Mouse (Mus musculus) neural tube, embryonic 15.5 days (tissue): ENCODE results near the gene Aloxe3. TPM values are rescaled to one million over a fixed set of nuclear protein-coding genes. Genes with fewer than 3 reads are reported as not detected.
"Not testable (repeated sequence)": the region's sequence is repeated elsewhere in the genome, so short reads cannot be mapped to it uniquely, and the experiment has no call there.

Experiments used
- ATAC-seq: fragments of 200-750 bp; cut with Nextera tagmentation; 2 replicates; pipeline ENCODE4 v1.8.0; 2017; ENCODE audit warnings: mild to moderate bottlenecking, moderate TSS enrichment, moderate library complexity; ENCODE audit not compliant: low FRiP score
- H3K27ac ChIP-seq: fragments of 300-500 bp; sonication (generic); replicated peaks from 2 replicates; pipeline ENCODE4 v1.5.1; 2015; ENCODE audit warnings: mild to moderate bottlenecking, inconsistent platforms
- H3K27me3 ChIP-seq: fragments of 300-500 bp; sonication (generic); replicated peaks from 2 replicates; pipeline ENCODE4 v1.6.1; 2015; ENCODE audit warnings: inconsistent platforms
- H3K36me3 ChIP-seq: fragments of 300-500 bp; sonication (generic); 2 replicates; pipeline ENCODE4 v1.6.1; 2015; ENCODE audit warnings: inconsistent platforms
- H3K4me1 ChIP-seq: fragments of 300-500 bp; sonication (generic); 2 replicates; pipeline ENCODE4 v1.6.1; 2015; ENCODE audit warnings: inconsistent platforms
- H3K4me2 ChIP-seq: fragments of 300-500 bp; sonication (generic); 2 replicates; pipeline ENCODE4 v1.6.1; 2015; ENCODE audit warnings: inconsistent platforms, mild to moderate bottlenecking, moderate library complexity
- H3K4me3 ChIP-seq: fragments of 300-500 bp; sonication (generic); replicated peaks from 2 replicates; pipeline ENCODE4 v1.5.1; 2015; ENCODE audit warnings: mild to moderate bottlenecking, inconsistent platforms
- H3K9ac ChIP-seq: fragments of 300-500 bp; sonication (generic); replicated peaks from 2 replicates; pipeline ENCODE4 v1.6.1; 2015; ENCODE audit warnings: mild to moderate bottlenecking, inconsistent platforms
- H3K9me3 ChIP-seq: fragments of 300-500 bp; sonication (generic); replicated peaks from 2 replicates; pipeline ENCODE4 v1.6.1; 2016; ENCODE audit warnings: inconsistent platforms
- WGBS: fragments of 180-500 bp; shearing (Covaris S2); methylation state at CpG from one replicate; pipeline ENCODE4 v1.1.7; 2015; ENCODE audit warnings: mixed read lengths; 5-methylcytosine and 5-hydroxymethylcytosine counted together
- polyA plus RNA-seq: library from polyadenylated mRNA; unstranded; fragments of >200 nt; fragmentation: Nextera tagmentation; extraction: Ambion mirVana; gene quantifications from 2 replicates; pipeline ENCODE4 v1.2.1, GENCODE M21; 2015

Aloxe3 gene
- polyA plus RNA-seq, 1 experiment from 2014 or later = 6.1 TPM

DNA sequence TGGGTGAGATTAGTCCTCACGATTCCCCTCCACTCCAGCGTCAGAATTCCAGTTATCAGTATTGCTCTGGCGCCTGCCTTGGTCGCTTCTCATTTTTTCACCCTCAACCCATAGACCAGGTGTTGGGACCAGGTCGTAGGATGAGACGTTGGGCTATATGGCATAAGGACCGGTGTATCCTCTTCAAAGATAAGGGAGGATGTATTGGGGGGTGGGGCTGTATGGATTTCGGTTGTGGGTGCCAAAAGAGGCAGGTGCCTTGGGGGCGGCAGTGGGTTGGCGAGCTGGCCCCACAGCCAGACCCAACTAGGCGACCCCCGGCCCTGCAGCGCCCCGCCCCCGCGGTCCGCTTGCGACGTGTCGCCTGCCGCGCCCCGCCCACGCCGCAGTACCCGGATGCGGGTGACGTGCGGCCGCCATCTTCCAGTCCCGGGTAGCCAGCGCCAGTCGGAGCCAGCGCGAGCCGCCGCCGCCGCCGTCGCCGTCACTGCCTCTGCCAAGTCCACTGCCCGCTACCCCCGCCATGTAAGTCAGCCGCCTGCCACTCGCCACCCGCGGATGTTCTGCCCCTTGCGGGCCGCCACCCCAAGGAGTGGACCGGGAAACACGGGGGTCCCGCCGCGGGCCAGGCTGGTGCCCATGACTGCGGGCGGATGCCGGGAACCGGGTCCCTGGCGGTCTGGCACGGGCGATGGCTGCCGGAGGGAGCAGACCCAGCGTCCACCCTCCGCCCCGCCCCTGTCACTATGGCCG is 37.4 kb upstream of the Aloxe3 start, which contains the start of gene Vamp2:
Gene Vamp2 (plus strand): TSS at position 388 of the 753 bp plus-strand sequence.
- H3K9ac ChIP-seq = peak within 1 kb of the TSS; percentile 100
- peaks cover 47% of the 10 kb centered on the region for H3K4me1 ChIP-seq
- no peaks in the 10 kb centered on the region for H3K27me3 ChIP-seq
- under 1% methylated on average over 59 of the region's 67 CpGs for WGBS
- peaks cover 29% of the 10 kb centered on the region for H3K36me3 ChIP-seq
- peak; percentile 89 for ATAC-seq
- H3K9me3 ChIP-seq = no peaks in the 10 kb centered on the region
- peak within 1 kb of the TSS; percentile 95 for H3K27ac ChIP-seq
- H3K4me2 ChIP-seq = peak within 1 kb of the TSS; percentile 94
- H3K4me3 ChIP-seq = peak within 1 kb of the TSS; percentile 72

DNA sequence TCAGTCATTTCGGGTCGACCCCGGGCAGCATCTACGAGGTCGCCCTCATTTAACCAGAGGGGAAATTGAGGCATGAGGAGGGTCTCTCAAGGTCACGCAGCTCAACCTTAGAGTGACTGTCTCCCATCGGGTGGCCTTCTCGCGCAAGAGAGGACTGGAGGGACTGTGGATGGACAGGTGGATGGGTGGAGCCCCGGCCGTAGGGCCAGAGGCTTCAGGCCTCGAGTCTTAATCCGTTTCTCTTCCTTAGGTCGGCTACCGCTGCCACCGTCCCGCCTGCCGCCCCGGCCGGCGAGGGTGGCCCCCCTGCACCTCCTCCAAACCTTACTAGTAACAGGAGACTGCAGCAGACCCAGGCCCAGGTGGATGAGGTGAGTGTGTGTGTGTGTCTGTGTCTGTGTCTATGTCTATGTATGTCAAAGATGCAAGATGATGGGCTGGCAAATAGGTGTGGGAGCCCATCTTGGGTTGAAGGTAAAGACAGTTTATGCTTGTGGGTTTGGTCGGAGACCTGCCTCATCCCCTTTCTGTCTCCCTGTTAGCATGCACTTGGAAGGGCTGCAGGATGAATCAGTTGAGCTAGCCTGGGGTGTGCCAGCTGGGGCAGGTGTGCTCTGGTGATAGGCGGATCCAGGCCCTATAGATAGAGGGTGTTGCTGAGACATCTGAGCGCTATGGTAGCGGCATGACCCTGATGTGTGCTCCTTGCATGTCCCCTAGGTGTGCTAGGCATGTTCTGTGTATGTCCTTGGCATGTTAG is 36.7 kb upstream of the Aloxe3 start:
- Histone ChIP-seq H3K9ac (peak overlapping the region; percentile 100), H3K27me3 (no peaks in the 10 kb centered on the region), H3K9me3 (no peaks in the 10 kb centered on the region), H3K36me3 (peaks cover 29% of the 10 kb centered on the region), H3K4me1 (peaks cover 49% of the 10 kb centered on the region), H3K4me3 (peak overlapping the region; percentile 72), H3K4me2 (peak overlapping the region; percentile 94), H3K27ac (peak overlapping the region; percentile 95)
- peak; percentile 17; the same call in 1 of the 2 replicates for ATAC-seq
- WGBS = 10% methylated on average over 25 of the region's 25 CpGs

DNA sequence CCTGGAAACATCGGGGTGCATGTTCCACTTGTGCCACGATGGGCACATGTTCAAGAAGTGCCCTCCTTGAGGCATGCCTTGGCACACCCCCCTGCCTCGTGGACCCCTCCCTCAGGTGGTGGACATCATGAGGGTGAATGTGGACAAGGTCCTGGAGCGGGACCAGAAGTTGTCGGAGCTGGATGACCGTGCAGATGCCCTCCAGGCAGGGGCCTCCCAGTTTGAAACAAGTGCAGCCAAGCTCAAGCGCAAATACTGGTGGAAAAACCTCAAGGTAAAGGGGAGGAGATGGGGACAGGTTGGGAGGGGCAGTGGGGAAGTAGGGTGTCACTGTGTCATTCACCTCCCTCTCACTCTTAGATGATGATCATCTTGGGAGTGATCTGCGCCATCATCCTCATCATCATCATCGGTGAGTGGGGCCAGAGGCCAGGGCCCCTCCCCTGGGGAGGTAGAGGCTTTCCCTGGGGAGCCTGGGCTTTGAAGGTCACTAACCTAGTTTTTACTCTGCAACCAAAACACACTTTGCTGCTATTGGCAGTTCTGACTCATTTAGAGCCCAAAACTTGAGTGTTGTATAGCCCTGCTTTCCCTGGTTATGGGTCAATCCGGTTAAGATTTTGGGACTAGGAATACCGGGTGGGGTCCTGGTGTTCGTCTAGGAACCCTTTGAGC is 35.9 kb upstream of the Aloxe3 start:
- peak overlapping the region; percentile 94 for H3K4me2 ChIP-seq
- H3K4me1 ChIP-seq = peaks cover 55% of the 10 kb centered on the region
- H3K9me3 ChIP-seq = no peaks in the 10 kb centered on the region
- H3K9ac ChIP-seq = peak overlapping the region; percentile 100
- H3K27ac ChIP-seq = peak overlapping the region; percentile 95
- no peak for ATAC-seq
- WGBS = 88% methylated on average over 12 of the region's 12 CpGs
- H3K4me3 ChIP-seq = peak overlapping the region; percentile 72
- peaks cover 29% of the 10 kb centered on the region for H3K36me3 ChIP-seq
- no peaks in the 10 kb centered on the region for H3K27me3 ChIP-seq

DNA sequence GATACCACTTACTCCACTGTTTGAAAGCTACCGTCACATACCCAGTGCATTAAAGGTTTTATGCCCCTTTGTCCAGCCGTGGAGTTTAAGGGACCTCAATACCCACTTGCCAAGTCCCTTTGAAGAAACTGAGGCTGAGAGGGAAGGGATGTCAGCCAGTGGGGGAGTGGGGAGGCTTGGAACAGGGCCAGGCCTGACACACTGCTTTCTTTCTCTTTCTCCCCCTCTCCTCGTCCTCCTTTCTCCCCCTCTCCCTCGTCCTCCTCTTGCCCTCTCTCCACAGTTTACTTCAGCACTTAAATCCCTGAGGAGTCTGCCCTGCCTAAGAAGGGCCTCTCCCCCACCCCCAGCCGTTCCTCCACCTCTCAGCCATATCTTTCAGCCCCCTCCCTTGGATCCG is 35.3 kb upstream of the Aloxe3 start:
- Histone ChIP-seq H3K4me3 (peak overlapping the region; percentile 72; the same call in 1 of the 2 replicates), H3K9me3 (no peaks in the 10 kb centered on the region), H3K27me3 (no peaks in the 10 kb centered on the region), H3K4me1 (peaks cover 57% of the 10 kb centered on the region), H3K9ac (peak overlapping the region; percentile 100; the same call in 1 of the 2 replicates), H3K27ac (peak overlapping the region; percentile 95; the same call in 1 of the 2 replicates), H3K36me3 (peaks cover 29% of the 10 kb centered on the region), H3K4me2 (peak overlapping the region; percentile 94)
- WGBS = 49% methylated on average over 6 of the region's 6 CpGs
- no peak for ATAC-seq

DNA sequence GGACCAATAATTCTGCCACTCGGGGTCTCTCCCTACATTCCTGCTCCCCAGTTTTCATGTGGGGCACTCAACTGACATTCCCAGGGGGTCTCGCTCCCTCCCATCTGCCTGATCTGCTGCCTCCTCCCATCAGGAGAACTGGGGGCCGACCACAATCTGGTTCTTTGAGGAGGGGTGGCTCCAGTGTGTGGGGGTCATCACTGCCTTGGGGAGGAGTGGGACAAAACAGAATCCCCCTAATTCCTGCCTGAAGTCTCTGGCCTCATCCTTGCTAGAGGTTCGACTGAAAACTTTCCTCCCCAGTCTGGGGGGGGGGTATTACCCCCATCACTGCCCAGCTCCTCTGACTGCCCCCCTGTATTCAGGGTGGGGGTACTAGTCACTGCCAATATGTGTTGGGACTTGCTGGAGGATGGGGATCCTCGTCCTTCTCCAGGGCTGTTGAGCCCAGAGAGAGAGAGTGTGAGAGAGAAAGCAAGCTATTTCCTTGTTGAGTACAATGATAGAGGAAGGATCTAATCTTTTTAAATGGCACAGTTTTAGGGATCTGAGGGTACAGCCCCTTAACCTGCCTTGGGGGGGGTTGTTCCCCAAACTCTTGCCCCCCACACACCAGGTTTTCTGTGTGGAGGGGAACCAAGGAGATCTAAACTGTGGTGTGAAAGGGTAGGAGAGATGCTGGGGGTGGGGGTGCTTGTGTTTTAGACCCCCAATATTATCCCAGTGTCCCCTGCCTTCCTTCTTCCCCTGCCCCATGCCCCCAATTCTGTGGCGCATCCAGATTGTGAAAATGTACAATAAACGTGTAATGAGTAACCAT is 33.9 kb upstream of the Aloxe3 start:
- WGBS = 69% methylated on average over 7 of the region's 7 CpGs

DNA sequence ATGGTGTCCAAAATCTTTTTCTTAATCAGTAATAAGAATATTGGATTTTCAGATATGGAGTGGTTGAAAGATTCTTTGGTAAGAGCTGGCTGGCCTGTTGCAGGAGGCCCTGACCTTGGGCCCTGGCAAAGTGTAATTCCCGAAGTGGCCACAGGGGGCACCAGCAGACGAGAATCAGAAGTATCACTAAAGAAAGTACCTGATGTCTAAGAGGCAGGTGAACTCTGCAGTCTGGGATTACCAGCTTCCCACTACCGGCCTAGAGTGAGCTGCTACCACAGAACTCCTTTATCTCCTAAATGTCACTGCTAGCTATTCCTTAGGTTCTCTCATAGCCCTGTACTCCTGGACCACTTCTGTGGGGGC is 33.3 kb upstream of the Aloxe3 start:
- ATAC-seq = no peak
- Histone ChIP-seq H3K4me1 (peaks cover 73% of the 10 kb centered on the region), H3K9me3 (no peaks in the 10 kb centered on the region), H3K27me3 (no peaks in the 10 kb centered on the region), H3K36me3 (peaks cover 29% of the 10 kb centered on the region), H3K9ac (no peak overlapping the region), H3K4me3 (no peak overlapping the region), H3K27ac (no peak overlapping the region), H3K4me2 (no peak overlapping the region)
- 2% methylated on average over 3 of the region's 3 CpGs for WGBS

More for the DNA sequence above, 33.9 kb upstream of the Aloxe3 start:
- no peak overlapping the region for H3K27ac ChIP-seq
- no peaks in the 10 kb centered on the region for H3K27me3 ChIP-seq
- peaks cover 29% of the 10 kb centered on the region for H3K36me3 ChIP-seq
- no peak overlapping the region for H3K4me2 ChIP-seq
- H3K4me1 ChIP-seq = peaks cover 70% of the 10 kb centered on the region
- no peak for ATAC-seq
- H3K4me3 ChIP-seq = no peak overlapping the region
- no peaks in the 10 kb centered on the region for H3K9me3 ChIP-seq
- H3K9ac ChIP-seq = no peak overlapping the region

DNA sequence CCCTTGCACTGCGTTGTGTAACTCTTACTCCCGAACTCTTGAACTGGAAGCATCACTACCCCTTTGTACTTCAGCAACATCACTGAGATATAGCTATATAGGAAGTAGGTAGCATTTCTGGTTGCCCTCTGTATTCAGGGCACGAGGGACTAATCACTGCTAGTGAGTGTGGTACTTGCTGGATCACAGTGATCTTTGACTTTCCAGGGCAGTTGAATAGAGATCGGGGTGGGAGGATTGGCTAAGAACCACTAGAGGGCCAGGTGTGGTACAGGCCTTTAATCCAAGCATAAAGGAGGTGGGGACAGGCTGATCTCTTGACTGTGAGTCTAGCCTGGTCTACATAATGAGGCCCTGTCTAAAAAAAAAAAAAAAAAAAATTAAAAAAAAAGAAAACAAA is 32.8 kb upstream of the Aloxe3 start:
- Histone ChIP-seq H3K36me3 (peaks cover 29% of the 10 kb centered on the region), H3K4me1 (peaks cover 73% of the 10 kb centered on the region), H3K9ac (no peak overlapping the region), H3K4me3 (no peak overlapping the region), H3K9me3 (no peaks in the 10 kb centered on the region), H3K27ac (no peak overlapping the region), H3K4me2 (no peak overlapping the region), H3K27me3 (no peaks in the 10 kb centered on the region)
- 88% methylated on average over 4 of the region's 4 CpGs for whole genome bisulfite sequencing
- ATAC-seq = no peak

DNA sequence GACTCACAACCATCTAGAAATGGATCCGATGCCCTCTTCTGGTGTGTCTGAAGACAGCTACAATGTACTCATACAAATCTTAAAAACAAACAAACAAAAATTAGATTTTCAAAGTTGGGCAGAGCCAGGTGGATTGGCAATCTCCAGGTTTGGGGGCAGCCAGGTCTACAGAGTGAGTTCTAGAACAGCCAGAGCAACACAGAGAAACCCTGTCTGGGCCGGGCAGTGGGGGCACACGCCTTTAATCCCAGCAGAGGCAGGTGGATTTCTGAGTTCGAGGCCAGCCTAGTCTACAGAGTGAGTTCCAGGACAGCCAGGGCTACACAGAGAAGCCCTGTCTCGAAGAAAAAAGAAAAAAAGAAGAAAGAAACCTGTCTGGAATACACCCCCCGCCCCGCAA is 31.8 kb upstream of the Aloxe3 start:
- ATAC-seq, H3K4me2 ChIP-seq, H3K9me3 ChIP-seq, H3K4me3 ChIP-seq, H3K27me3 ChIP-seq, H3K9ac ChIP-seq: not testable (repeated sequence)
- H3K27ac ChIP-seq = peak overlapping the region; percentile 91; the same call in 1 of the 2 replicates
- H3K36me3 ChIP-seq = peaks cover 29% of the 10 kb centered on the region
- H3K4me1 ChIP-seq = peaks cover 79% of the 10 kb centered on the region
- WGBS = 87% methylated on average over 7 of the region's 7 CpGs

DNA sequence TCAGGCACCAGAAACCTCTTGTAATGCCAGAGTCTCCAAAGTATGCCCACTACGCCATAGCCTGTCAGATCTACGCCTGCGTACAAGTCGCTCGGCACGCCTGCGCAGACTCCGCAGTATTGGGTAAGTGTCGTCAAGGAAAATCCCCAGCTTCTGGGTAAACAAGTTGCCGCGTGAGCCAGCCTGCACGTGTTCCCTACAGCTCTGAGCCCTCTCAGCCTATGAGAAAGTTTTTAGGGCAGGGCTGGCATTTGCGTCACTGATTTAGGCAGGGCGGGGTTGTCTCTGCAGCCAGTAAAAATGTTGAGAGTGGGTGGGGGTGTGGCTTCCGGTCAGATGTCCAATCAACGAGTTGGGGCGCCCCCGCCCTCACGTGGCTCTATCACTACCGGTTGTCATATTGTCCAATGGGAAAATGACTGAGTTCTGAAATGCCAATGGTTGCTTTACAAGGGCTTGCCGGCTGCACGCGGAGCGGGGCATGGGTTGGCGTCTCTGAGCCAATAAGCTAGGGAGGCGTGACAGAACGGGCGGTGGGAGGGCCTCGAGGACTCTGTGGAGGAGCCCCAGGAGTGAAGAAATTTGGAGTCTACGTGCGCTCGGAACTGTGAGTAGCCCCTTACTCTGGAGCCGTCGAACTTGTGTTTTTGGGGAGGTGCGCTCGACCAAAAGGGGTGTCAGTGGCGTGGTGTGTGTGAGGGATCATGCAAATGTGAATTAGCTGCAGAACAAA is 30.8 kb upstream of the Aloxe3 start, which contains the start of gene Per1:
Gene Per1 (plus strand): TSS at position 521 of the 733 bp plus-strand sequence.
- Histone ChIP-seq H3K27ac (peak within 1 kb of the TSS; percentile 91), H3K9ac (peak within 1 kb of the TSS; percentile 46), H3K27me3 (no peaks in the 10 kb centered on the region), H3K4me2 (peak within 1 kb of the TSS; percentile 95), H3K4me3 (peak within 1 kb of the TSS; percentile 50), H3K4me1 (peaks cover 79% of the 10 kb centered on the region), H3K36me3 (peaks cover 26% of the 10 kb centered on the region), H3K9me3 (no peaks in the 10 kb centered on the region)
- WGBS = under 1% methylated on average over 37 of the region's 37 CpGs
- peak; percentile 94 for ATAC-seq

DNA sequence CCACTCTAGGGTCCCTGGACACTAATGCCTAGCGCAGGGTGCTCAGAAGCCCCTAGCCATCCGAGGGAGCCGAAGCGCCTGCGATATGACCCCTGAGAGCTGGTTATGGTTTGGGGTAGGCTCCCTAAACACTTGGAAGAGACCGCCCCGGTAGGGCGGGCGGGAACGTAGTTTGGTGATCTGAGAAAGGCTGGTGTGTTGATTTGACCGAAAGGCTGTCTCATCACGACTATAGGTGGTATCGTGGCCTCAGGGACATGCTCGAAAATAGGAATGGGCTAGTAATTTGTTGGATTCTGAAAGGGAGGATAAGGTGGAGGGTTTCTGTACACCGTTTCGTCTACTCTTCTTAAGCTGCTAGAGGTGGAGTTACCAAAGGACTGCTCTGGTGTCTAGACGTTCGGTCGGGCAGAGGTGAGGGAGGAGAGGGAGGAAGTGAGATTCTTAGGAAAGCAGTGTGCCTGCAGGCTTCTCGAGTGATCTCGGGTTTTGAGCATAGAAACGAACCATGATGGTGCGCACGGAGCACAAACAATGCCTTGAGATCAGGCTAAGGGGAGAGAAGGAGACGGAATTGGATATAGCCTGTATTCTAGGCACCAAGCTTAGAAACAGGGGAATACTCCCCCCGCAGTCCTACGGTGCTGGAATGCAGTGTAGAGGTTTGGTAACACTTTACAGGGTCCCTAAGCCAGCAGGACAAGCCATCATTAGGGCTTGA is 30.0 kb upstream of the Aloxe3 start:
- Histone ChIP-seq H3K4me3 (peak overlapping the region; percentile 50), H3K27ac (peak overlapping the region; percentile 81), H3K9me3 (no peaks in the 10 kb centered on the region), H3K9ac (peak overlapping the region; percentile 46), H3K4me2 (peak overlapping the region; percentile 95), H3K36me3 (peaks cover 21% of the 10 kb centered on the region), H3K4me1 (peaks cover 79% of the 10 kb centered on the region), H3K27me3 (no peaks in the 10 kb centered on the region)
- ATAC-seq = no peak
- WGBS = 2% methylated on average over 27 of the region's 27 CpGs
